Mouse (Mus musculus): ENCODE measurements at regions not wholly inside any gene's neighbourhood (a gene's known extent, or its start where the extent isn't known, plus 50 kb on each side); places are given as distances from the start of the nearest gene placed in this dataset.

DNA sequence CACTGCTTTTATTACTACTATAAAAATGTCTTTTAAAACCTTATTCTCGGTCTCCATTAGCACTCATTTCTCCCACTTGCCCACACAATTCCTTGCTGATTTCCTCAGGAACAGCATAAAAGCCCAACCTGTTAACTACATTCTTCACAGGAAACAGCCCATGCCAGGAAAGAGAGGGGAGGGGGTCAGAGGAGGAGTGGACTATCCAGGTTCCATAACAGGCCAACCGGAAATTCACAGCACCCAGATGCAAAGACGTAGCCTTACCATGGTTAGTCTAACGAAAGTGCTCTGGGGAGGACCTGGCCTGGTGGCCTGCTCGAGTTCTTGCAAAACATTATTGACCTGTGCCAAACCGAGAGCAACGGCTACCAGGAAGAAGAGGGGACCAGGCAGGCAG lies 94.3 kb downstream of the Zfp706 start:
- WGBS (ENCODE audit: insufficient replicate concordance): 65% methylated on average over 7 of the region's 7 CpGs
- H3K27ac ChIP-seq: no peak overlapping the region
- no peaks in the 10 kb centered on the region for H3K9me3 ChIP-seq (ENCODE audit: control insufficient read depth, low read length)
- DNase-seq (ENCODE audit: low read depth in 3 of 3, low spot score in 3 of 3) (no peak), ATAC-seq (ENCODE audit: insufficient read depth) (no peak)
- H3K4me1 ChIP-seq (replicated peaks; ENCODE audit: control insufficient read depth in 2 of 2, insufficient read depth in 2 of 2, low read length in 1 of 2): peaks cover 0 to 4% of the 10 kb centered on the region in 2 experiments; a peak in 2 of 4 replicates
- no peak overlapping the region for H3K4me2 ChIP-seq (ENCODE audit: low read depth)
- no peak overlapping the region for H3K9ac ChIP-seq (replicated peaks)
- no peak for TF ChIP-seq EP300 (IDR thresholded peaks at IDR 0.05; ENCODE audit: low read depth)
- no peak for TF ChIP-seq CTCF (IDR thresholded peaks at IDR 0.05; ENCODE audit: low read depth)
- no peak overlapping the region for H3K4me3 ChIP-seq (ENCODE audit: insufficient read depth in 1 of 2, low read depth in 2 of 2, low read length in 2 of 2)
- no peaks in the 10 kb centered on the region for H3K27me3 ChIP-seq (ENCODE audit: control insufficient read depth, insufficient read depth, low read length)
- H3K36me3 ChIP-seq (replicated peaks; ENCODE audit: control insufficient read depth, insufficient read depth, low read depth): no peaks in the 10 kb centered on the region

DNA sequence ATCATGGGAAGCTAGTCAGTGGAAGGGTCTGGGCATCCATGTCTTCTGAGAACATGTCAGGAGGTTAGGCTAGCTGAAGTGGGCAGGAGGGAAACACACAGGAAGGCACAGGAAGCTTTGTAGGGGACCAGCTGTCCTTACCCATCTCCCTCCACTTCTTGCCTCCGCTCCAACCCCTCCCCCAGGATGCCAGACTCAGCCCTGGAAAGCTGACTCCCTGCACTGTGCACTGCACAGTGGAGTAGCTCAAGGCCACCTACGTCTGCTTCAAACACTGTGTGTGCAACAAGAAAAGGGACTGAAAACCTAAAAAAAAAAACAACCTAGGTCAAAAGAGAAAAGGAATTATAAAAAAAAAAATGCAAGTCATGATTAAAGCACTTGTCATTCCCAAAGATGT lies 97.3 kb downstream of the Zfp706 start:
- no peak overlapping the region for H3K27ac ChIP-seq
- no peaks in the 10 kb centered on the region for H3K9me3 ChIP-seq (ENCODE audit: control insufficient read depth, low read length)
- peaks cover 2 to 14% of the 10 kb centered on the region in 2 experiments; a peak in 3 of 4 replicates for H3K4me1 ChIP-seq (replicated peaks; ENCODE audit: control insufficient read depth in 2 of 2, insufficient read depth in 2 of 2, low read length in 1 of 2)
- no peak overlapping the region for H3K4me2 ChIP-seq (ENCODE audit: low read depth)
- no peak overlapping the region for H3K4me3 ChIP-seq (ENCODE audit: insufficient read depth in 1 of 2, low read depth in 2 of 2, low read length in 2 of 2)
- no peak for ATAC-seq (ENCODE audit: insufficient read depth)
- H3K27me3 ChIP-seq (ENCODE audit: control insufficient read depth, insufficient read depth, low read length): no peaks in the 10 kb centered on the region
- no peak for TF ChIP-seq CTCF (IDR thresholded peaks at IDR 0.05; ENCODE audit: low read depth)
- no peak for TF ChIP-seq EP300 (IDR thresholded peaks at IDR 0.05; ENCODE audit: low read depth)
- H3K36me3 ChIP-seq (replicated peaks; ENCODE audit: control insufficient read depth, insufficient read depth, low read depth): no peaks in the 10 kb centered on the region
- H3K9ac ChIP-seq (replicated peaks): no peak overlapping the region
- no peak for DNase-seq (ENCODE audit: low read depth in 3 of 3, low spot score in 3 of 3)
- 58% methylated on average over 2 of the region's 2 CpGs for WGBS (ENCODE audit: insufficient replicate concordance)

DNA sequence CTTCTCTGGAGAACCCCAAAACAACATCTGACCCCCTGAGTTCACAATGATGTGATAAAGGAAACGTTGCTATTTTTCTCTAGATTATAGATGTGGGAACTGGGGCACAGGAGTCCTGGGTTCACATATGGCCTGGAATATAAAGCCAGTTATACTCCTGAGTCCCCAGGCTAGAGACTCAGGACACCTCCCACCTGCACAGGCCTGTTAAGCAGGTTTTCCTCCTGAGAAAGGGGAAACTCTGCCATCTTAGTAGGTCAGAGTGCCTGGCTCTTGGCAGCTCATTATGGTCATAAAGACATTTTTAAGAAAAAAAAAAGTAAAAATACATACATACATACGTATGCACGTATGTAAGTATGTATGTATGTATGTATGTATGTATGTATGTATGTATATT lies 98.1 kb downstream of the Zfp706 start:
- peaks cover 2 to 11% of the 10 kb centered on the region in 2 experiments; a peak in 3 of 4 replicates for H3K4me1 ChIP-seq (replicated peaks; ENCODE audit: control insufficient read depth in 2 of 2, insufficient read depth in 2 of 2, low read length in 1 of 2)
- H3K4me2 ChIP-seq (ENCODE audit: low read depth): no peak overlapping the region
- H3K27me3 ChIP-seq (ENCODE audit: control insufficient read depth, insufficient read depth, low read length): no peaks in the 10 kb centered on the region
- H3K9ac ChIP-seq (replicated peaks): no peak overlapping the region
- DNase-seq (ENCODE audit: low read depth in 3 of 3, low spot score in 3 of 3) (no peak), ATAC-seq (ENCODE audit: insufficient read depth) (no peak)
- H3K27ac ChIP-seq: no peak overlapping the region
- WGBS (ENCODE audit: insufficient replicate concordance): 51% methylated on average over 3 of the region's 3 CpGs
- H3K4me3 ChIP-seq (ENCODE audit: insufficient read depth in 1 of 2, low read depth in 2 of 2, low read length in 2 of 2): no peak overlapping the region
- TF ChIP-seq EP300 (IDR thresholded peaks at IDR 0.05; ENCODE audit: low read depth) (no peak), CTCF (IDR thresholded peaks at IDR 0.05; ENCODE audit: low read depth) (no peak)
- H3K9me3 ChIP-seq (ENCODE audit: control insufficient read depth, low read length): no peaks in the 10 kb centered on the region
- H3K36me3 ChIP-seq (replicated peaks; ENCODE audit: control insufficient read depth, insufficient read depth, low read depth): no peaks in the 10 kb centered on the region

DNA sequence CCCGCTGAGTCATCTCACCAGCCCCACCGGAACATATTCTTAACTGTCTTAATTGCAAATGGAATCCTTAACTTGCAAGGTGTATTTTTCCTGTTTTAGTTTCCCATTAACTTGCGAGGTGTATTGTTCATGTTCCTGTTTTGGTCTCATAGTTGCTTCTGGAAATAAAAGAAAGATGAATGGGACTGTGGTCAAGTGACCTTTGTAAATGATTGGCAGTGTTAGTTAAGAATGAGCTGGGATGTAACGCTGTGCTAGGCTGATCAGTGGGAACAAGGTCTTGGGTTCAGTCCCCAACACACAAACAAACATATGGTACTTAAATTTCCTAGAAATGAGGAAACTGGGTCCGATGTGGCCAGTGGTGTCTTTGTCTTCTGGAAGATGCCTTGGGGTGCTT lies 100.8 kb downstream of the Zfp706 start:
- ATAC-seq (ENCODE audit: insufficient read depth) (no peak), DNase-seq (ENCODE audit: low read depth in 3 of 3, low spot score in 3 of 3) (no peak)
- H3K27me3 ChIP-seq (ENCODE audit: control insufficient read depth, insufficient read depth, low read length): no peaks in the 10 kb centered on the region
- no peak overlapping the region for H3K27ac ChIP-seq
- no peak overlapping the region for H3K4me2 ChIP-seq (ENCODE audit: low read depth)
- H3K4me3 ChIP-seq (ENCODE audit: insufficient read depth in 1 of 2, low read depth in 2 of 2, low read length in 2 of 2): no peak overlapping the region
- H3K4me1 ChIP-seq (replicated peaks; ENCODE audit: control insufficient read depth in 2 of 2, insufficient read depth in 2 of 2, low read length in 1 of 2): peaks cover 2 to 22% of the 10 kb centered on the region in 2 experiments; a peak in 3 of 4 replicates
- TF ChIP-seq CTCF (IDR thresholded peaks at IDR 0.05; ENCODE audit: low read depth) (no peak), EP300 (IDR thresholded peaks at IDR 0.05; ENCODE audit: low read depth) (no peak)
- no peak overlapping the region for H3K9ac ChIP-seq (replicated peaks)
- whole genome bisulfite sequencing (ENCODE audit: insufficient replicate concordance): 47% methylated on average over 5 of the region's 5 CpGs
- no peaks in the 10 kb centered on the region for H3K36me3 ChIP-seq (replicated peaks; ENCODE audit: control insufficient read depth, insufficient read depth, low read depth)
- H3K9me3 ChIP-seq (ENCODE audit: control insufficient read depth, low read length): no peaks in the 10 kb centered on the region

DNA sequence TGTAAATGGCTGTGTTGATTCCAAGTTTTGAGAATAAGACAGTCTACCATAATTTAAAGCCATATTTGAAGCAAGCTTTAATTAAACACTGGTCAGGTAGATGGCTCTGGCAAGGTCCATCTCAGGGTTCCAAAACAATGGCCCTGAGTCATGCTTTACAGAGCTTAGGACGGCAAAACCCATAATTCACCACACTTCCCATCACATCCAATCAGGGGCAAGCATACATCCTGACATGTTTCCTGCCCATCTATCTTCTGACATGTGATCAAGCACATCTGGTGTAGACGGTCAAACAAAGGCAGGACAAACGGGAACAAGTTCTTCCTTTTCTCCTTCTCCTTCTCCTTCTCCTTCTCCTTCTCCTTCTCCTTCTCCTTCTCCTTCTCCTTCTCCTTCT lies 101.5 kb downstream of the Zfp706 start:
- no peaks in the 10 kb centered on the region for H3K27me3 ChIP-seq (ENCODE audit: control insufficient read depth, insufficient read depth, low read length)
- 22% methylated on average over 3 of the region's 3 CpGs for WGBS (ENCODE audit: insufficient replicate concordance)
- no peak overlapping the region for H3K4me2 ChIP-seq (ENCODE audit: low read depth)
- H3K4me1 ChIP-seq (replicated peaks; ENCODE audit: control insufficient read depth in 2 of 2, insufficient read depth in 2 of 2, low read length in 1 of 2): peaks cover 2 to 27% of the 10 kb centered on the region in 2 experiments; a peak in 3 of 4 replicates
- H3K4me3 ChIP-seq (ENCODE audit: insufficient read depth in 1 of 2, low read depth in 2 of 2, low read length in 2 of 2): no peak overlapping the region
- no peaks in the 10 kb centered on the region for H3K36me3 ChIP-seq (replicated peaks; ENCODE audit: control insufficient read depth, insufficient read depth, low read depth)
- no peak overlapping the region for H3K27ac ChIP-seq
- DNase-seq (ENCODE audit: low read depth in 3 of 3, low spot score in 3 of 3): no peak
- TF ChIP-seq CTCF (IDR thresholded peaks at IDR 0.05; ENCODE audit: low read depth) (no peak), EP300 (IDR thresholded peaks at IDR 0.05; ENCODE audit: low read depth) (no peak)
- H3K9ac ChIP-seq (replicated peaks): no peak overlapping the region
- no peak for ATAC-seq (ENCODE audit: insufficient read depth)
- no peaks in the 10 kb centered on the region for H3K9me3 ChIP-seq (ENCODE audit: control insufficient read depth, low read length)
